Mouse (Mus musculus): Measurements from ENCODE around the gene Arhgap24. TPM values are rescaled to one million over a fixed set of nuclear protein-coding genes. Genes with fewer than 3 reads are reported as not detected.

Gene Arhgap24
- polyA plus RNA-seq, 1 experiment from 2014 or later = 4.1 TPM

- Histone ChIP-seq H3K27me3 (no peaks in the 10 kb centered on the region), H3K27ac (no peak overlapping the region), H3K4me1 (no peaks in the 10 kb centered on the region), H3K9ac (no peak overlapping the region), H3K9me3 (no peaks in the 10 kb centered on the region), H3K36me3 (replicated peaks) (no peaks in the 10 kb centered on the region), H3K4me3 (replicated peaks) (no peak overlapping the region), H3K4me2 (no peak overlapping the region)
- 90% methylated on average over 5 of the region's 5 CpGs for WGBS
- no peak for ATAC-seq (ENCODE audit: low FRiP score)
These were observed 217.2 kb downstream of the Arhgap24 start for GRCm38 (mm10) chr5:102698396-102698795.

GRCm38 (mm10) chr5:102698891-102699290 is 217.7 kb downstream of the Arhgap24 start:
- Histone ChIP-seq H3K27me3 (no peaks in the 10 kb centered on the region), H3K4me2 (no peak overlapping the region), H3K36me3 (replicated peaks) (no peaks in the 10 kb centered on the region), H3K27ac (no peak overlapping the region), H3K4me1 (no peaks in the 10 kb centered on the region), H3K9ac (no peak overlapping the region), H3K4me3 (replicated peaks) (no peak overlapping the region), H3K9me3 (no peaks in the 10 kb centered on the region)
- no peak for ATAC-seq (ENCODE audit: low FRiP score)
- 88% methylated on average over 2 of the region's 2 CpGs for WGBS

- Histone ChIP-seq H3K9ac (no peak overlapping the region), H3K4me2 (no peak overlapping the region), H3K27me3 (no peaks in the 10 kb centered on the region), H3K27ac (no peak overlapping the region), H3K36me3 (replicated peaks) (no peaks in the 10 kb centered on the region), H3K4me3 (replicated peaks) (no peak overlapping the region), H3K4me1 (no peaks in the 10 kb centered on the region), H3K9me3 (no peaks in the 10 kb centered on the region)
- ATAC-seq (ENCODE audit: low FRiP score) = no peak
- WGBS = 95% methylated on average over 6 of the region's 6 CpGs
These were observed 221.4 kb downstream of the Arhgap24 start for GRCm38 (mm10) chr5:102702581-102702980.

GRCm38 (mm10) chr5:102703325-102704099 is 222.3 kb downstream of the Arhgap24 start:
- peak; percentile 51; the same call in 1 of the 2 replicates for ATAC-seq (ENCODE audit: low FRiP score)
- WGBS = 66% methylated on average over 5 of the region's 5 CpGs
- H3K9me3 ChIP-seq = no peaks in the 10 kb centered on the region
- H3K4me3 ChIP-seq (replicated peaks) = no peak overlapping the region
- H3K4me2 ChIP-seq = no peak overlapping the region
- H3K27ac ChIP-seq = no peak overlapping the region
- no peaks in the 10 kb centered on the region for H3K36me3 ChIP-seq (replicated peaks)
- H3K9ac ChIP-seq = no peak overlapping the region
- H3K4me1 ChIP-seq = no peaks in the 10 kb centered on the region
- no peaks in the 10 kb centered on the region for H3K27me3 ChIP-seq

GRCm38 (mm10) chr5:102705170-102705569 is 224.0 kb downstream of the Arhgap24 start:
- 46% methylated on average over 2 of the region's 2 CpGs for WGBS
- Histone ChIP-seq H3K4me2 (no peak overlapping the region), H3K4me3 (replicated peaks) (no peak overlapping the region), H3K27ac (no peak overlapping the region), H3K4me1 (no peaks in the 10 kb centered on the region), H3K36me3 (replicated peaks) (no peaks in the 10 kb centered on the region), H3K9ac (no peak overlapping the region), H3K9me3 (no peaks in the 10 kb centered on the region), H3K27me3 (no peaks in the 10 kb centered on the region)
- ATAC-seq (ENCODE audit: low FRiP score) = no peak

- H3K4me2 ChIP-seq = no peak overlapping the region
- H3K27me3 ChIP-seq = no peaks in the 10 kb centered on the region
- H3K9ac ChIP-seq = no peak overlapping the region
- H3K9me3 ChIP-seq = no peaks in the 10 kb centered on the region
- H3K36me3 ChIP-seq (replicated peaks) = no peaks in the 10 kb centered on the region
- ATAC-seq (ENCODE audit: low FRiP score) = no peak
- H3K4me1 ChIP-seq = no peaks in the 10 kb centered on the region
- WGBS = 91% methylated on average over 7 of the region's 7 CpGs
- H3K27ac ChIP-seq = no peak overlapping the region
- no peak overlapping the region for H3K4me3 ChIP-seq (replicated peaks)
These were observed 229.1 kb downstream of the Arhgap24 start for GRCm38 (mm10) chr5:102710336-102710735.

- WGBS = 79% methylated on average over 8 of the region's 8 CpGs
- ATAC-seq (ENCODE audit: low FRiP score) = no peak
- no peak overlapping the region for H3K4me3 ChIP-seq (replicated peaks)
- no peaks in the 10 kb centered on the region for H3K4me1 ChIP-seq
- no peak overlapping the region for H3K9ac ChIP-seq
- no peaks in the 10 kb centered on the region for H3K27me3 ChIP-seq
- no peaks in the 10 kb centered on the region for H3K9me3 ChIP-seq
- no peak overlapping the region for H3K4me2 ChIP-seq
- H3K36me3 ChIP-seq (replicated peaks) = no peaks in the 10 kb centered on the region
- H3K27ac ChIP-seq = no peak overlapping the region
These were observed 238.3 kb downstream of the Arhgap24 start for GRCm38 (mm10) chr5:102719368-102719972.

GRCm38 (mm10) chr5:102723558-102723957 is 242.4 kb downstream of the Arhgap24 start:
- H3K9ac ChIP-seq = no peak overlapping the region
- no peaks in the 10 kb centered on the region for H3K27me3 ChIP-seq
- no peaks in the 10 kb centered on the region for H3K4me1 ChIP-seq
- no peak overlapping the region for H3K27ac ChIP-seq
- H3K4me2 ChIP-seq = no peak overlapping the region
- no peak overlapping the region for H3K4me3 ChIP-seq (replicated peaks)
- no peaks in the 10 kb centered on the region for H3K9me3 ChIP-seq
- no peaks in the 10 kb centered on the region for H3K36me3 ChIP-seq (replicated peaks)
- 92% methylated on average over 3 of the region's 3 CpGs for WGBS
- ATAC-seq (ENCODE audit: low FRiP score) = no peak

GRCm38 (mm10) chr5:102724813-102725348 is 243.7 kb downstream of the Arhgap24 start:
- Histone ChIP-seq H3K9ac (no peak overlapping the region), H3K27me3 (no peaks in the 10 kb centered on the region), H3K4me2 (no peak overlapping the region), H3K27ac (no peak overlapping the region), H3K4me3 (replicated peaks) (no peak overlapping the region), H3K36me3 (replicated peaks) (no peaks in the 10 kb centered on the region), H3K9me3 (no peaks in the 10 kb centered on the region), H3K4me1 (no peaks in the 10 kb centered on the region)
- 54% methylated on average over 9 of the region's 9 CpGs for WGBS
- ATAC-seq (ENCODE audit: low FRiP score) = no peak

- Histone ChIP-seq H3K27ac (no peak overlapping the region), H3K9ac (no peak overlapping the region), H3K4me1 (no peaks in the 10 kb centered on the region), H3K27me3 (no peaks in the 10 kb centered on the region), H3K4me3 (replicated peaks) (no peak overlapping the region), H3K36me3 (replicated peaks) (no peaks in the 10 kb centered on the region), H3K9me3 (no peaks in the 10 kb centered on the region), H3K4me2 (no peak overlapping the region)
- 89% methylated on average over 6 of the region's 6 CpGs for WGBS
- ATAC-seq (ENCODE audit: low FRiP score) = no peak
These were observed 244.2 kb downstream of the Arhgap24 start for GRCm38 (mm10) chr5:102725365-102725764.

GRCm38 (mm10) chr5:102726985-102727384 is 245.8 kb downstream of the Arhgap24 start:
- H3K4me3 ChIP-seq (replicated peaks) = no peak overlapping the region
- no peaks in the 10 kb centered on the region for H3K36me3 ChIP-seq (replicated peaks)
- H3K4me2 ChIP-seq = no peak overlapping the region
- no peak for ATAC-seq (ENCODE audit: low FRiP score)
- no peaks in the 10 kb centered on the region for H3K27me3 ChIP-seq
- H3K27ac ChIP-seq = no peak overlapping the region
- H3K9ac ChIP-seq = no peak overlapping the region
- no peaks in the 10 kb centered on the region for H3K4me1 ChIP-seq
- WGBS = 59% methylated on average over 4 of the region's 4 CpGs
- no peaks in the 10 kb centered on the region for H3K9me3 ChIP-seq

- no peak overlapping the region for H3K4me2 ChIP-seq
- no peaks in the 10 kb centered on the region for H3K27me3 ChIP-seq
- H3K27ac ChIP-seq = no peak overlapping the region
- H3K36me3 ChIP-seq (replicated peaks) = no peaks in the 10 kb centered on the region
- no peak overlapping the region for H3K4me3 ChIP-seq (replicated peaks)
- no peak overlapping the region for H3K9ac ChIP-seq
- no peaks in the 10 kb centered on the region for H3K9me3 ChIP-seq
- no peaks in the 10 kb centered on the region for H3K4me1 ChIP-seq
- no peak for ATAC-seq (ENCODE audit: low FRiP score)
These were observed 247.3 kb downstream of the Arhgap24 start for GRCm38 (mm10) chr5:102728531-102728930.

GRCm38 (mm10) chr5:102729476-102729875 is 248.3 kb downstream of the Arhgap24 start:
- Histone ChIP-seq H3K27ac (no peak overlapping the region), H3K4me2 (no peak overlapping the region), H3K36me3 (replicated peaks) (no peaks in the 10 kb centered on the region), H3K4me1 (no peaks in the 10 kb centered on the region), H3K9ac (no peak overlapping the region), H3K9me3 (no peaks in the 10 kb centered on the region), H3K4me3 (replicated peaks) (no peak overlapping the region), H3K27me3 (no peaks in the 10 kb centered on the region)
- ATAC-seq (ENCODE audit: low FRiP score) = no peak
- WGBS = 76% methylated on average over 3 of the region's 3 CpGs

Measured in forebrain, embryonic 12.5 days (tissue).